Mouse (Mus musculus) ES-E14 (cell line): ENCODE measurements around the gene Cptp.

Source experiments
- HCFC1 ChIP-seq: IDR thresholded peaks from 2 replicates; pipeline ENCODE4 v1.6.1; 2012; ENCODE audit warnings: low read length, inconsistent platforms, borderline replicate concordance; ENCODE audit not compliant: insufficient read depth
- MAFK ChIP-seq: IDR thresholded peaks from 2 replicates; pipeline ENCODE4 v1.6.1; 2014; ENCODE audit warnings: mild to moderate bottlenecking, low read depth, low read length, inconsistent platforms; ENCODE audit not compliant: insufficient read depth
- ZC3H11A ChIP-seq: IDR thresholded peaks from 2 replicates; pipeline ENCODE4 v1.6.1; 2012; ENCODE audit warnings: low read depth, mild to moderate bottlenecking, inconsistent platforms, low read length, borderline replicate concordance
- ZNF384 ChIP-seq: IDR thresholded peaks from 2 replicates; pipeline ENCODE4 v1.6.1; 2012; ENCODE audit warnings: low read depth, low read length, inconsistent platforms

DNA sequence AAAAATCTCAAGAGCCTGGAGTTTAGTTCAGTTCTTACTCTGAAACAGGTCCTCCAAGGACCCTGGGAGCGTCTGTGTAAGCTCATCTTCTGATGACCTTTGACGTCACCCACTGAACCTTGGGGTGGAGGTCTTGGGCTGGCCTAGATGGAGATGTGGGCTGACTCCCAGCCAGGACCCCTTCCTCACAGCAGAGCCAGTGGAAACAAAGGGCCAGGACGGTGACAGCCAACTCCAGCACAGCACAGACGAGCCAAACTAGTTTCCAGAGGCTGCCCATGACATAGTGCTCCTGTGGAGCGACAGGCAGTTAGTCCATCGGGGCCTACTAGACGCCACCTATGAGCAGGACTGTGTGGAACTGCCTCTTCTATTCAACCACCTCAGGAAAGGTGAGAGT is 39.0 kb upstream of the Cptp start:
- TF ChIP-seq HCFC1 (no peak), ZNF384 (no peak), ZC3H11A (no peak), MAFK (no peak)
